Mouse (Mus musculus): ENCODE data around the gene Banf2.

The Banf2 gene

GRCm38 (mm10) chr2:144107810-144108209, 75.0 kb downstream of the Banf2 start:
- DNase-seq, result no peak

GRCm38 (mm10) chr2:144108376-144108775, 75.5 kb downstream of the Banf2 start:
- no peak for DNase-seq

GRCm38 (mm10) chr2:144111966-144112365, 79.1 kb downstream of the Banf2 start:
- no peak for DNase-seq

GRCm38 (mm10) chr2:144112666-144113065, 79.8 kb downstream of the Banf2 start:
- no peak for DNase-seq

GRCm38 (mm10) chr2:144118061-144118460, 85.2 kb downstream of the Banf2 start:
- no peak for DNase-seq

- DNase-seq, result no peak
Observed at GRCm38 (mm10) chr2:144120186-144120823, 87.4 kb downstream of the Banf2 start.

- no peak for DNase-seq
Observed at GRCm38 (mm10) chr2:144122068-144122467, 89.2 kb downstream of the Banf2 start.
